Mouse (Mus musculus): ENCODE results near the gene Tsc22d4.
"Not testable (repeated sequence)": the region's sequence is repeated elsewhere in the genome, so short reads cannot be mapped to it uniquely, and the experiment has no call there.

Tsc22d4 gene

DNA sequence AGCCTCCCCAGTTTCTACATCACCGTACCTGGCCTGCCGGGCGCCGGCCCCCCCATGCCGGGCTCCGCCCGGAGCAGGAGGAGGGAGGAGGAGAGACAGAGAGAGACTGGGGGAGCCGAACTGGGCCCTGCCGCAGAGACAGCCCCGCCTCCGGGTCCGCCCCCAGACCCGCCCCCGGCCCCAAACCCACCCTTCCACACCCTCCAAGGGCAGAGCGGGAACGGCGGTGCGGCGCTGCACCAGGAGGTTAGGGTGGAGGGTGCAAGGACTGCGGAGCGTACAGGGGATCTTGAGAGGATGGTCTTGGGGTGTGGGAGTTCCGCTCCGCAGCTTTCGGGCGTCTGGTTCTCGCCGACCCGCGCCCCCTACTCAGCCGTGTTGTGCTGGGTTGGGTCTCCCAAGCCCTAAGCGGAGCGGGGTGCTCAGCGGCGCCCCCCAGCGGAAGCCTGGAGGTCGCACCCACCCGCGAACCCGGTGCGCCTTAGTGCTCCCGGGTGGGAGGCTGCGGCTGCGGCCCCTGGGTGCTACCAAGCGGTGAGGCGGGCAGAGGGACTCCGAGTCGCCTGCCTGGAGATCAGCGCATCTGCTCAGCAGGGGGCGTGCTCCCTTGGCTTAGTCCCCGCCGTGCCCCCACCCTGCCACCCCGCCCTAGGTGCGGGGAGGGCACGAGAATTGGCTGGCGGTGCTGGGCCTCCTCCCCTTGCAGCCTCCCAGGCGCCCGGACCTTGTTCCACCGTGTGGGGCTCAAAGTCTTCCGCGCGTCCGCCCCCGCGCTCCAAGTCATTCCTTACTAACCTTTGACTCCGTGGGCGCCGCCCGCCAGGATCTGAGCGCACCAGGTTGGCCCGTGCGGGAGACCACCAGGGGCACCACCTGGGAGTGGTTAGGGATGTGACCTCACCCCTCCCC is 4.3 kb upstream of the Tsc22d4 start, which contains the start of gene Nyap1:
TSS of gene Nyap1 (minus strand) at position 585 of the 909 bp plus-strand sequence.
- DNase-seq (ENCODE audit: low read depth): peak; percentile 89

DNA sequence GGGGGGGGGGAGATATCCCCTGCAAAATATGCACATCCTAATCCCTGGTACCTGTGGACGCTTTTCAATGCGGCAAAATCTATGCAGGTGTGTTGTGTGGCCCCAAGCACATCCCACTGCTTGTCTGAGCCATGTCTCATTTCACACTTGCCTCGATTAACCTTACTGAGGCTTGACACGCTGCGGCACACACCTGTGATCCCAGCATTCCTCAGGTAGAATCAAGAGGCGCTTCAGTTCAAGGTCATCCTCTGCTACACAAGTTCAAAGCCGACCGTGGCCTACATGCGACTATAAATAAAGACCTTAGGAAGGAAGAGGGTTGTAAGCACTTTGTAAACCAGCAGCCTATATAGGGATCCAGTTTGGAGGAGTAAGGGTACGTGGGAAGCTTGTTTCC is 3.5 kb upstream of the Tsc22d4 start:
- DNase-seq (ENCODE audit: low read depth): no peak

DNA sequence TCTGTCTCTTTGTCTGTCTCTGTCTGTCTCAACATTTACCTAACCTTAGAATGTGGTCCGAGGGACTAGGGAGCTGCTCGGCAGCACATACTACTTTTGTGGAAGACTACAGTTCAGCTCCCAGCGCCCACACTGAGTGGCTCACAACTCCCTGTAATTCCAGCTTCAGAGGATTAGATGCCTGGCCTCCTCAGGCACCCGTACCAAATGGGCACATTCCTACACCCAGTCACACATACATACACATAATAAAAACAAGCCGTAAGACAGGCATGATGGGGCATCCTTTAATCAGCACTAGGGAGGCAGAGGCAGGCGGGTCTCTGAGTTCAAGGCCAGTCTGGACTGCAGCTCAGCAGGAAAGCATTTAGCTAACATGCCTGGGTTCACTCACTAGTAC is 2.7 kb upstream of the Tsc22d4 start:
- no peak for DNase-seq (ENCODE audit: low read depth)

DNA sequence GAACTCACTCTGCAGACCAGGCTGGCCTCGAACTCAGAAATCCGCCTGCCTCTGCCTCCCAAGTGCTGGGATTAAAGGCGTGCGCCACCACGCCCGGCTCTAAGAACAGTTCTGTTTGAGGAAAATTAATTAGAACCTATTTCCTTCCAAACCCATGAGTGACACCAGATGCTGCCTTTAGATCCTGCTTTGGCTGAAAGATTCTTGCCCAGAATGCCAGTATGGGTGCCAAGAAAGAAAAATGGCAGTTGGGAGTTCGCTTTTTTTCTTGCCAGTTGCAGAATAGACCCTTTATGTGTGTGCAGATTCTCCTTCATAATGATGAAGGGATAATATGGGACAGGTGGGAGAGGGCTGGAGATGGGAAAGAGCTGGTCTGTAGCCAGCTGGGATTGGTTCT is 1.3 kb upstream of the Tsc22d4 start:
- no peak for DNase-seq (ENCODE audit: low read depth)

DNA sequence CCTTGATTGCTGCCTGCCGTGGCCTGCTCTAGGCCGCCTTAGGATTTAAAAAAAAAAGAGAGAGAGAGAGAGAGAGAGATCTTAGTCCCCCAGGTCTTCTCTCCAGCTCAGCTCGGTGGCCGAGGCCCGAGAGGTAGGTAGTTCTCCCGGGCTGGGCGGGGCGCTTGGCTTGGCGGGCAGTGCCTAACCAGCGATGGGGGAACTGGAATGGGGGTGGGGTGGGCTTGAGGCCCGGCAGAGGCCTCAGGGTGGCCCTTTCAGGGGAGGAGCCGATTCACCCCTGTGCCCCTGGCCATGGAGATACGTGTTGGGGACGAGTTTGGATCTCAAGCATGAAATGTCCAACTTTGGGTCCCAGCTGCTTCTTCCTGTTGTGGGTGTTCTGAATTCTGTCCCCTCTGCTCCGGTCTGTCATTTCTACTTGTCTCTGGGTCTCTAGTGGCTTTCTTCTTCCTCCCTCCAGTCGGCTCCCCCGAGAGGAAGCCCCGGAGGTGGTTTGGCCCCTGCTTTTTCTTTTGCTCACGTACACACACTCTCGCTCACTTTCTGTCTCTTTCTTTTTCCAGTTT is 836 bp downstream of the Tsc22d4 start:
- peak; percentile 78 for DNase-seq (ENCODE audit: low read depth)

DNA sequence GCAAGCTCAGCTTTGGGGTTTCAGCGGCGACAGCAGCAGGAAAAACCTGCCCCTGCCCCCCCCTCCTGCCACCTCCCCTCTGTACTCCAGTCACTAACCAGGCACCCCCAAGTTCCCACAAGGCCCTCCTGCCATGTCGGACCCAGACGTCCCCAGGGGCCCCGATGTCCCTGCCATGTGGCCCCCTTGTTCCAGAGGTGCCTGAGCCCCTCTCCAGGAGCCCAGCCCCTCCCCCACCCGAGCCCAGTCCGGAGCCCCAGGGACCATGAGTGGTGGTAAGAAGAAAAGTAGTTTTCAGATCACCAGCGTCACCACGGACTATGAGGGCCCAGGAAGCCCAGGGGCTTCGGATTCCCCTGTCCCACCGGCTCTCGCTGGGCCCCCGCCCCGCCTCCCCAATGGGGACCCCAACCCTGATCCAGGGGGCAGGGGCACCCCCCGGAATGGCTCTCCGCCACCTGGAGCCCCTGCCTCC is 1.4 kb downstream of the Tsc22d4 start:
- DNase-seq (ENCODE audit: low read depth): no peak

DNA sequence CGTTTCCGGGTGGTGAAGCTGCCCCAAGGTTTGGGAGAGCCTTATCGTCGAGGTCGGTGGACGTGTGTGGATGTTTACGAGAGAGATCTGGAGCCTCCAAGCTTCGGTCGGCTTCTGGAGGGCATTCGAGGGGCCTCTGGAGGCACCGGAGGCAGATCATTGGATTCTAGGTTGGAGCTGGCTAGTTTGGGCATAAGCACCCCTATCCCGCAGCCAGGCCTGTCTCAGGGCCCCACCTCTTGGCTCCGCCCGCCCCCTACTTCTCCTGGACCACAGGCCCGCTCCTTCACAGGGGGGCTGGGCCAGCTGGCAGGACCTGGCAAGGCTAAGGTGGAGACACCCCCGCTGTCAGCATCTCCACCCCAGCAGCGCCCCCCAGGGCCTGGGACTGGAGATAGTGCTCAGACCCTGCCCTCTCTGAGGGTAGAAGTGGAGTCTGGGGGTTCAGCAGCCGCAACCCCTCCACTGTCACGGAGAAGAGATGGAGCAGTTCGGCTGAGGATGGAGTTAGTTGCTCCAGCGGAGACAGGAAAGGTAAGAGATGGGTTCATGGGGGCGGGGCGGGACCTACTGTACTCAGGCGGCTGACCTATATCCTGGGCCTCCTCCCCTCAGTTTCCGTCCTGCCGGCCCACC is 1.9 kb downstream of the Tsc22d4 start:
- peak; percentile 82 for DNase-seq (ENCODE audit: low read depth)

DNA sequence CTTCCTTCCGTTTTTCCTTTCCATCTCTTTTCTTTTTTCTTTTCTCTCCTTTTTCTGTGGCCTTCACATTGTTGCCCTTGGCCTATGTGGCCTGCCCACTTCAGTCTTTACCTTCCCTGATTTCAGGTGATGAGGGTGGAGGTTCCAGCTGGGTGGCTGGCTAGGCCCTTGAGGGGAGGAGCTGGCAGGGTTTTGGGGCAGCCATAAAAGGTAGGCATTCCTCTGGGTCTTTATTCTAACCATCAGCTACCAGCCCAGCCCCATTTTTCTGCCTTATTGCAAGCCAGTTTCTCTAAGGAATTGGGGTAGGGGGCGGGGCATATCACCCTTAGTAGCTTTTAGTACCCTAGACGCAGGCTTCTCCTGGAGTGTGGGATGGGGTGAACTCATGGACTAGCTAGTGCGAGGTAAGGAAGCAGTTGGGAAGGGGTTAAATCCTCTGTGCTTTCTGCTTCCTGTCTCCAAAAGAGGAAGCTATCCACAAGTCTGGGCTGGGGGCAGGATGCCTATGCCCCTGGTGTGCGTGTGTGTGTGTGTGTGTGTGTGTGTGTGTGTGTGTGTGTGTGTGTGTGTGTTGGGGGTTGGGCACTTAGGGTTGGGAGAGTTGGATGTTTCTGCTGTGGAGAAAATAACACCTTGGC is 2.7 kb downstream of the Tsc22d4 start:
- DNase-seq (ENCODE audit: low read depth): peak; percentile 58

DNA sequence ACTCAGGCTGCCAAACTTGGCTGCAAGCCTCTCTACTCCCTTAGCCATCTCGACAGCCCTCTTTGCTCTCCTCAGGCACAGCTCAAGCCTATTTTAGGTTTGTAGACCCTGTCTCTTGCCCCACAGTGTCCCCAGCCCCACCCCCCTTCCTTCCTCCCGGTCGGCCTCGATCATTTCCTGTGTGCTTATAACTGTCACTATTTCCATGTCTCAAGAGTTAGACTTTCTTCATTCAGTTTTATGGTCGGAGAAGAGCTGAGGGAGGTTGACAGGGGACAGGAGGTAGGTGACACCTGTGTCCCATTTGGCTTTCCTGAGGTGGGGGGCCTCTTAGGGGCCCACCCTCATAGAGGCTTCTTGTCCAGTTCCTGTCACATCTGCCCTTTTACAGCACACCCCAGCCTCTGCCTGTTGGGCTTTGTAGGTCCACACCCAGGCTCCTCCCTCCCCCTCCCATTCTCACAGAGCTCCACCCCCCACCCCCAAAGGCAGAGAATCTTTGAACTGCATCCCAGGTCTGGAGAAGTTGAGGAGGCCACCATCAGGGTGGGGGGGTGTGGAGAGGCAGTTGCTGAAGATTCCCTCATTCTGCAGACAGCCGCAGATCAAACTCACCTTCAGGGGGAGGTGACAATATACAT is 3.8 kb downstream of the Tsc22d4 start:
- peak; percentile 77 for DNase-seq (ENCODE audit: low read depth)

DNA sequence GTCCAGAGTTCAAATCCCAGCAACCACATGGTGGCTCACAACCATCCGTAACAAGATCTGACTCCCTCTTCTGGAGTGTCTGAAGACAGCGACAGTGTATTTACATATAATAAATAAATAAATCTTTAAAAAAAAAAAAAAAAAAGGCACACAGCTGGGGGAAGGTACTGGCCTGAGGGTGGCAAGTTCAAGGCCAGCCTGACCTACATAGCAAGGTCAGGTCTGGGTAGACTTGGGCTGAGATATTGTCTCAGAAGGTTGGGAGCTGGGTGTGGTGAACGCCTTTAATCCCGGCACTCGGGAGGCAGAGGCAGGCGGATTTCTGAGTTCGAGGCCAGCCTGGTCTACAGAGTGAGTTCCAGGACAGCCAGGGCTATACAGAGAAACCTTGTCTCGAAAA is 4.7 kb downstream of the Tsc22d4 start:
- not testable (repeated sequence) for DNase-seq (ENCODE audit: low read depth)

DNA sequence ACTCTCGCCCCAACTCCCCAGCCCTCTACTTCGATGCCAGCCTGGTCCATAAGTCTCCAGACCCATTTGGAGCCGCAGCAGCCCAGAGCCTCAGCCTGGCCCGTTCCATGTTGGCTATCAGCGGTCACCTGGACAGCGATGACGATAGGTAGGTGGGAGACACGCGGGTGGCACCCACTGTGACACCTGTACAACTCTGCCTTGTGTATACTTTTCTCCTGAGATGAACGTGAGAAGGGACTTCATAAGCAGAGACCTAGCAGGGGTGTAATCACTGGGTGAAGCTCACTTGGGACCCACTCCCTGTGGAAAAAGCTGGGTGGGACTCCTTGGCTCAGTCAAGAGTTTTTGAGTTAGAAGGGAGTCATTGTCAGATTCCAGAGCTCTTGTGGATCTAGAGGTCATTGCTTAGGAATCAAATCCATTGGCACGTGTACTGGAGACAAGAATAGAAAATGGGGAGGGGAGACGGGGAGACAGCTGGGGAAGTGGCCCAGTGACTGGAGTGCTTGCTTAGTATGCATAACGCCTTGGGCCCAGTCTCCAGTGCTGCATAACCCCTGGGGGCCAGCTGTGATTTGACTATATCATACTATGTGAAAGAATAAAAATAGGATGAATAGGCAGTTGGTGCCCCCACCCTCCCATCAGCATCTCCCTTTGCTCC is 5.8 kb downstream of the Tsc22d4 start:
- no peak for DNase-seq (ENCODE audit: low read depth)

DNA sequence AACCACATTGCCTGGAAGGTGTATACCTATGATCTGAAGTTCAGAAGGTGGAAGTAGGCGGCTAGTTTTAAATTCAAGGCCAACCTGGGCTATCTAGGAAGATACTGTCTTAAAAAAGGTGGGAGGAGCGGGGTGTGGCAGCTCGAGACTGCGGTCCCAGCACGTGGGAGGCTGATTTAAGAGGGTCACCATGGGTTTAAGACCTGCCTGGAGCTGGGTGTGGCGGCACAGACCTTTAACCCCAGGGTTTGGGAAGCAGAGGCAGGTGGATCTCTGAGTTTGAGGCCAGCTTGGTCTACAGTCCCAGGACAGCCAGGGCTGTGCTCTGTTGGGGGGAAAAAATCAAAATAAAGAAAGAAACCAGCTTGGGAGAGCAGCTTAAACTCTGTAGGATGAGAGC is 6.5 kb downstream of the Tsc22d4 start:
- no peak for DNase-seq (ENCODE audit: low read depth)

DNA sequence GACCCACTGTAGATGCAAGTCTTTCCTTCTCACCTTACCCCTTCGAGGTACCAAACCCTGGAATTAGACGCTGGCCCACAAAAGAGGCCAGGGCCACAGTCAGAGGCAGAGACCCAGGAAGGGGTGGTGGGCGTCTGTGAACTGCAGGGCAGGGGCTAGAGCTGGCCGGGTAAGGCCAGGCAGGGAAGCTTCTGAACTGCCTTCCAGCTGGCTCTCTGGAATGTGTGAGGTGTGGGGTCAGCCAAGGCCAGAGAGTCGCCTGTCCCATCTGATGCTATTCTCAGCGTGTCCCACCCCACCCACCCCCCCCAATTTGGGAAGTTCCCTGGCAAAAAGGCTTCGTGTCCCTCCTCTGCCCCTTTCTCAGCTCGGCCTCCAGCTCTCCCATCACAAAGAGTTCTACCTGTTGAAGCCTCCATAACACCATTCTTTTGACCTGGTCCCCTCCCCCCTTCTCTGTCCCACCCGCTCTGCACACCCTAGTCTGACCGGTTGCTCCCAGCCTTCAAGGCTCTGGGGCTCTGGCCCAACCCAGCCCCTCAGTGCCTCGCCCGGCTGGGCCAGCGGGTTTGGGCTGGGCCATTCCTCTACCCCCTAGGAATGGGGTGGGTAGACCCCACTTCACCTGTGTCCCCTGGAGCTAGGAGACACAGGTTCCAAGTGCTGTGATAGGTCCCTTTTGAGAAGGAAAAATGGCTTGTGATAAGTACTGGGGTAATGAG is 7.7 kb downstream of the Tsc22d4 start:
- no peak for DNase-seq (ENCODE audit: low read depth)

DNA sequence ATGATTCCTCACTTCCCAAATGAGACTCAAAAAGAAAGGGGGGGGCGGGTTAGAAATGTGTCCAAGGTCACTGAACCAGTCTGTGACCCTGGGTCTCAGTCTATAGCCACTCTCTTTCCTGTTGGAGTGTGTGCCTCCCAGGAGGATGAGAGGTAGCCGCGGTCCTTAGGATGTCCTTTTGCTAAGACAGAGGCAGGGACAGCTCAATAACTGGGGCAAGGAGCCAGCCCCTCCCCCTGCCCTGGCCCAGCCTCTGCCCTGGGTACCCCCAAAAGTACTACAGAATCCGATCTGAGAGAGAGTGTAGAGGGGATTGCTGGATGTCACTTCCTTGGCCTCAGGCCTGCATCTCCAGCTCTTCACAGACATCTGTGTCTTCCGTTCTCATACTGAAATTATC is 9.9 kb downstream of the Tsc22d4 start:
- no peak for DNase-seq (ENCODE audit: low read depth)

DNA sequence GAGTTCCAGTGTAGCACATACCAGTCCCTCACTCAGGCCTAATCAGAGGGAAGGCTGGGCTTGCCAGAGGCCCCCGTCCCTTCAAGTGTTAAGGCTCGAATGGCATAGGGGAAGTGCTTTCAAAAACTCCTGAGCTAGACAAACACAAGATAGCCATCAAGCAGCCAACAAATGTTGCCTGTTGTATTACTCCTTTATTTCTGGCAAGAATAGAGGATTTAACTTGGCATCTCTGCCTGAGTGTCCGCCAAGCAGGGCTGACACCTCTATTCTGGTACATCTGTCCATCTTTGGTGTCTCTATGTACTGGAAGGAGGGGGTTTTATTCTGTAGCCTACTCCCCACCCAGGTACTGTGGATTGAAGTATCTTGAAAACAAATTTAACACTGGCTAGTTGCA is 10.6 kb downstream of the Tsc22d4 start:
- no peak for DNase-seq (ENCODE audit: low read depth)

DNA sequence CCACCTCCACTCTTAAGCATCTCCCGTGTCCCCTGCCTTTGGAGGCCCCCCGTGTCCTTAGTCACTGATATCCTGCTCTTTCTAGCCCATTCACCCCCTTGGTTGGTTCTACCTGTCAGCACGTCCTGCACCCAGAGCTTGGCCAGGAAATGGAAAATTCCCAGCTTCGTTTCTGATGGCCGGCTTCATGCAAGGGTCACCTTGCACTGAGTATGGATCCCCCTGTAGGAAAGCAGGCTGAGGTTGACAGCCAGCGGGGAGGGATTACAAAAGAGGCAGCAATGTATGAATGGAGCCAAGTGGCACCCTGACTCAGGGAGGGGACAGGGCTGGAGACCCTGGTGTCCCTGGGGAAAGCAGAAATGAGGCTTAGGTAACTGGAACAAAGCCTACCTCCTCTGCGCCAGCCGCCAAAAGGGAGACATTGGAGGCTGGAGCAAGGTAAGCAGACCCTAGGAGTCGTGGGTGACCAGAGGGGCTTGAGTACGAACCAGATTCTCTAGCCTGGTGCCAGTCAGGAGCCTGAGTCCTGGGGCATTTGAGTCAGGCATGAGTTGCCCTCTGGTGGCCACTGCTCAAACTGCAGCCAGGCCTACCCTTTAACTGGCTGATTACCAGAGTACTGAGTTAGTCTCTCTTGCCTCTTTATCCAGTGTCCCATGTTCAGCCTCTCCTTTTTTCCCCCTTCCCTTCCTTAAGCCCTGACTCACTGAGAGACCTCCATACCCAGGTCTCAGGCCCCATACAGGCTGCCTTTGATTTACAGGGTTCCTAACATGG is 11.5 kb downstream of the Tsc22d4 start:
- DNase-seq (ENCODE audit: low read depth): peak; percentile 92

DNA sequence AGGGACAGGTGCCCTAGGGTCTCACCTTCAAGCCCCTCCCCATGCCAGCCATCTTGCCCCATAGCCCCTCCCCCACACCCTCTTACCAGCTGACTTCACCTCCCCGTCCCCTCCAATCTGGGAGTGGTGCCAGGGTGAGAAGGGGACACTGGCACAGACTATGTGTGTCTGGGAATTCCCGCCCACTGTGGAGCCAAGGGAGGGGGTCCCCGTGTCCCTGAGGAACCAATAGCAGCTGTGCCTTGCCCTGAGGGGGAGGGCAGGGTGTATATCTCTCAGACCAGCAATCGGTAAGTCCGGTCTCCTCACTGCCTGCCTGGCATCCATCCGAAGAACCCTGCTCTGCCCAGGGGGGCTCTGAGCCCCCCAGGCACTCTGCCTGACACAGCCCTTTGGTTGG is 12.4 kb downstream of the Tsc22d4 start:
- DNase-seq (ENCODE audit: low read depth): no peak

DNA sequence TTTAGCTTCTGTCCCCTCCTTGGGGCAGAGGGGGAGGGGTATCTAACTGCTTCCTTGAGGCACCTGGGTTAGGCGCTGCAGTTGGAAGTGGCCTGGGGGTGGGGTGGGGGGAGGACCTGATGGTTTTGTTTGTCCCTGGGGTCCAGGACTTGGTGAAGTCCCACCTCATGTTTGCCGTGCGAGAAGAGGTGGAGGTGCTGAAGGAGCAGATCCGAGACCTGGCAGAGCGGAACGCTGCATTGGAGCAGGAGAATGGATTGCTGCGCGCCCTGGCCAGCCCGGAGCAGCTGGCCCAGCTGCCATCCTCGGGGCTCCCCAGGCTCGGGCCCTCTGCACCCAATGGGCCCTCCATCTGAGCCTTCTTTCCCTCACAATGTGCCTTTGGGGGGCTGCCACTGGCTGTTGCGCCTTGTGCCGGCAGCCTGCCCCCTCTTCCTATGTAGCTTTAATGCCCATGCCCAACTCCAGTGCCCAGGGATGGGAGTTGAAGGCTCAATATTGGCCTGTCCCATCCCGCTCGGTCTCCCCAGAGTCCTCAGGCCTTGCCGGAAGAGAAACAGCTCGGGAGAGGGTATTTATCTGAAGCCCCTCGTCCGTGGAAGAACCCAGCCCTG is 13.5 kb downstream of the Tsc22d4 start:
- DNase-seq (ENCODE audit: low read depth): no peak

DNA sequence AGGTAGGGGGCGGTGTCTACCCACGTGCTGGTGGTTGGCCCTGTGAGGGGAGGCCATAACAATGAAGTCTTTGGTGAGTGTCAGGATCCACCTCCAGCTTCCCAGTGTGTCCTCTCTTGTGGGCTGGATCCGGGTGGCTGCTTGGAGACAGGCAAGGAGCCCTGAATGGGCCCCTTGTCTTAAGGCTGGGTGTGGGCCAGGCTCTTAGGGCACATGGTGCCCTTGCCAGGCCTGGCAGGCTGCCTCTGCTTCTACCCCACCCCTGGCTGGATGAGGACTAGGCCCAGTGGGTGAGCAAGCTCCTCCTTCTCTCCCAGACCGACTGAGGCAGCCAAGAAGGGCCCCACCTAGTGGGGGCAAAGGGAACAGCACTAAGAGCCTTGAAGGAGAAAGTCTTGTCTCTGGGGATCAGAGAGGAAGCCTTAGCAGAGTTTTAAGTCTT is 14.5 kb downstream of the Tsc22d4 start:
- DNase-seq (ENCODE audit: low read depth): peak; percentile 91
